Mouse (Mus musculus): Measurements from ENCODE around the gene 5830411N06Rik.

DNA sequence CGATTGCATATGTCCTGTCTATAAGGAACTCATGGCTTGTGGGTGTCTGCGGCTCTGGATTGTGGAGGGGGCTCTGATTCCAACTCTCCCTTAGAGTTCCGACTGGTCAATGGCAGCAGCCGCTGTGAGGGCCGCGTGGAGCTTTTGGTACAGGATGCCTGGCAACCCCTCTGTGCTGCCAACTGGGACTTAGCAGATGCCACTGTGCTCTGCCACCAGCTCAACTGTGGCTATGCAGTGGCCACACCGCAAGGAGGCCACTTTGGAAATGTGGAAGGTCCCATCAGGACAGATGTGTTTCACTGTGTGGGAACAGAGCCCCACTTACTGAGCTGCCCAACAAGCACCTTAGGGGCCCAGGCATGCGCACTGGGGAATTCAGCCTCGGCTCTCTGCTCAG lies 48.7 kb downstream of the 5830411N06Rik start:
- TF ChIP-seq CTCF (IDR thresholded peaks at IDR 0.05): no peak
- no peak for TF ChIP-seq EP300 (IDR thresholded peaks at IDR 0.05; ENCODE audit: insufficient read depth, low read depth, low read length)
- TF ChIP-seq POLR2A (IDR thresholded peaks at IDR 0.05; ENCODE audit: insufficient read depth, low read depth, low read length): no peak

All from heart, adult 2 months (tissue).